Mouse (Mus musculus): ENCODE results near the gene Cyp3a13.
"Not testable (repeated sequence)": the region's sequence is repeated elsewhere in the genome, so short reads cannot be mapped to it uniquely, and the experiment has no call there.

Gene Cyp3a13

DNA sequence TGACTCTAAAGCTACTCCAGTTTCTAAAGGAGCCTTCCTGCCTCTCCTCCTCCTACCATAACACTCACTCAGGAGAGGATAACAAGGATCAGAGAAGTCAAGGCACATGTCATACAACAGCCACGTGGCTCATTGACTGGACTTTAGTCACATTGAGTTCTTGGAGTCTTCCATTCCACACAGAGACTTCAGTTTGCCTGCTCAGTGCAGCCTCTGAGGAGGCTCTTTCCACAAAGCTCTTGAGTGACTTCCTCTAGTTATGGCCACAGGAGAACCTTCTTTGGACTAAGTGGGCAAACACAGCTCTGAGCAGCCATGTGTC is 49.1 kb downstream of the Cyp3a13 start:
- not testable (repeated sequence) for DNase-seq (ENCODE audit: low read depth, low spot score)

DNA sequence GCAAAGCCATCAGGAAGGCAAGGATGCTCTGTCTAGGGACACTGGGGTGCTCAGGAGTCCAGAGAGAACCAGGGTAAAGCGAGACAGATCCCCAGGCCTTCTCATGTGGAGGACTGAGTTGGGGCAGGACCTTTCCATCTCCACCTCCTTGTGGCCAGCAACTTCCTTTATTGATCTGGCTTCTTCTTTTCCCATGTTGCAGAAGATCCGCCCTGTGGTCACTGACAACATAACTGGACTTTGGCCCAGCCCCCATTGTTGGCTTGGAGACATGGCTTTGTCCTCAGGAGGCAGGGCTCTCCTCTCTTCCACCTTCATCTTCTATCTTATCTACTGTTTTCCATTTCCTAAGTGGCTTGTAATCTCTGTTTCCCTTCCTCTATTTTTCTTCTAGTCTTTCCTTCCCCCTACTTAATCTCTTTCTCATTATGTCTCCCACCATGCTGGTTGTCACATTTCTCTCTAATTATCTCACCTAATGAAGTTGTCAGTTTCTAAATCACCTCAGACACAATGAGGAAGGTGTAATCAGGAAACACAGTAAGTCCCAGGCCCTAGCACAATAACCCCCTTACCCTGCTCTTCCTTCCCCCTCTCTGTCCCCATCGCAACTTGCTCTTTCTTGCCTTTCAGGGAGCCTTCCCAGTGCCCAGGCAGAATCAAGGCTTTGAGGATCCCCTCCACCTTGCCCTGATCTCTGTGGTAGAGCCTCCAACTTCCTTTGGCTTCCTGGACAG is 49.6 kb downstream of the Cyp3a13 start, which contains the start of gene Pilrb2:
Pilrb2 (minus strand) TSS at position 172 of the 737 bp plus-strand sequence.
- not testable (repeated sequence) for DNase-seq (ENCODE audit: low read depth, low spot score)

DNA sequence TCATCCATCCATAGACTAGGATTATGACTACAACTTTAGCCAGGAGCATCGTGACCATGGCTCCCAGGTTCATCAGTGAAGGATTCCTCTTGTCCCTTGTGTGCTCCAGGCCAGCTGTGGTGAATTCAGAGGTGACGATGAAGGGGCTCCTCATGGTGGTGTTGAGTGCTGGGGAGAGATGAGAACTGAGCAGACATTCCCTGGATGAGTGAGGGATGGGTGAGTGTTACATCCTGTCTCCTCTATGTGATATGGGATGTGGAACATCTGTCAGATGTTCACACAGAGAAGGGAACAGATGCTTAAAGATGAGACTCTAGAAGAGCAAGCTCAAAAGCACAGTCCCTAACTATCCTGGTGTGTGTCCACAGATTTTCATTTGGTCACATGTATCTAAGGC is 52.8 kb downstream of the Cyp3a13 start:
- DNase-seq (ENCODE audit: low read depth, low spot score), result not testable (repeated sequence)

DNA sequence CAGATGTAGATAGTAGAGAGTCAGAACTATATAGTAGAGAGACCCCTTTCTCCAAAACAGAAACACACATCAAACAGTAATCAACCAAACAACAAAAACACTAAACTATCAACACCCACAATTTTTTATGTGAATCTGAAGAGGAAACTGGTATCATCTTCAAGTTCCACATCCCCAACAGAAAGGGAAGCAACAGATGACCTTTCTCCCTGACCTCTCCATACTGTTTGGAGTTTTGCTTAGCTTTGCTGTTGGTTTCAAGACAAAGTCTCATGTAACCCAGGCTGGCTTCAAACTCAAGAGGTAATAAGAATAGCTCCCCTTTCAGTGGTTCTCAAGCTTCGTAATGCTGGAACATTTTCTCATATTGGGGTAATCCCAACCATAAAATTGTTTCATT is 57.4 kb downstream of the Cyp3a13 start:
- DNase-seq (ENCODE audit: low read depth, low spot score), result not testable (repeated sequence)

DNA sequence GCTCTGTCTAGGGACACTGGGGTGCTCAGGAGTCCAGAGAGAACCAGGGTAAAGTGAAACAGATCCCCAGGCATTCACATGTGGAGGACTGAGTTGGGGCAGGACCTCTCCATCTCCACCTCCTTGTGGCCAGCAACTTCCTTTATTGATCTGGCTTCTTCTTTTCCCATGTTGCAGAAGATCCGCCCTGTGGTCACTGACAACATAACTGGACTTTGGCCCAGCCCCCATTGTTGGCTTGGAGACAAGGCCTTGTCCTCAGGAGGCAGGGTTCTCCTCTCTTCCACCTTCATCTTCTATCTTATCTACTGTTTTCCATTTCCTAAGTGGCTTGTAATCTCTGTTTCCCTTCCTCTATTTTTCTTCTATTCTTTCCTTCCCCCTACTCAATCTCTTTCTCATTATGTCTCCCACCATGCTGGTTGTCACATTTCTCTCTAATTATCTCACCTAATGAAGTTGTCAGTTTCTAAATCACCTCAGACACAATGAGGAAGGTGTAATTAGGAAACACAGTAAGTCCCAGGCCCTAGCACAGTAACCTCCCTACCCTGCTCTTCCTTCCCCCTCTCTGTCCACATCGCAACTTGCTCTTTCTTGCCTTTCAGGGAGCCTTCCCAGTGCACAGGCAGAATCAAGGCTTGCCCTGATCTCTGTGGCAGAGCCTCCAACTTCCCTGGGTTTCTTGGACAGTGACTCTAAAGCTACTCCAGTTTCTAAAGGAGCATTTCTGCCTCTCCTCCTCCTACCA is 63.3 kb downstream of the Cyp3a13 start, which contains the start of gene Pilrb1:
Pilrb1 (minus strand) TSS at position 147 of the 751 bp plus-strand sequence.
- not testable (repeated sequence) for DNase-seq (ENCODE audit: low read depth, low spot score)

DNA sequence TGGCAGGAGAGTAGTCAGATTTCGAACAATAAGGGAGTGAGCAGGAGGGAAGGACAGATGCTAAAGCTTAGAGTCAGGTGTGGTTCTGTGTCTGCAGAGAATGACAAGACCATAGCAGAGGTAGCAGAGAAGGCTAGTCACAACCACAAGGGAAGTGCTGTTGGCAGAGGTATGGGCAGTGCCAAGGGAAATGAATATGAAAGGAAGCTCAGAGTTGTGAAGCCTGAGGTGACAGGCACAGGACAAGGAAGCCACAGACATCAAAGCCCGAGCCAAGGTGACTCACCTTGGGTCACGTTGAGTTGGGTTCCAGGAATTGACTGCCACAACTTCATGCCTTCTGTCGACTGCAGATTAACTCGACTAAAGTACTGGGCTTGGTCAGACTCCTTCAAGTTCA is 64.5 kb downstream of the Cyp3a13 start:
- not testable (repeated sequence) for DNase-seq (ENCODE audit: low read depth, low spot score)

DNA sequence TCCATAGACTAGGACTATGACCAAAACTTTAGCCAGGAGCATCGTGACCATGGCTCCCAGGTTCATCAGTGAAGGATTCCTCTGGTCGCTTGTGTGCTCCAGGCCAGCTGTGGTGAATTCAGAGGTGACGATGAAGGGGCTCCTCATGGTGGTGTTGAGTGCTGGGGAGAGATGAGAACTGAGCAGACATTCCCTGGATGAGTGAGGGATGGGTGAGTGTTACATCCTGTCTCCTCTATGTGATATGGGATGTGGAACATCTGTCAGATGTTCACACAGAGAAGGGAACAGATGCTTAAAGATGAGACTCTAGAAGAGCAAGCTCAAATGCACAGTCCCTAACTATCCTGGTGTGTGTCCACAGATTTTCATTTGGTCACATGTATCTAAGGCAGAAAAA is 66.5 kb downstream of the Cyp3a13 start:
- DNase-seq (ENCODE audit: low read depth, low spot score), result not testable (repeated sequence)

DNA sequence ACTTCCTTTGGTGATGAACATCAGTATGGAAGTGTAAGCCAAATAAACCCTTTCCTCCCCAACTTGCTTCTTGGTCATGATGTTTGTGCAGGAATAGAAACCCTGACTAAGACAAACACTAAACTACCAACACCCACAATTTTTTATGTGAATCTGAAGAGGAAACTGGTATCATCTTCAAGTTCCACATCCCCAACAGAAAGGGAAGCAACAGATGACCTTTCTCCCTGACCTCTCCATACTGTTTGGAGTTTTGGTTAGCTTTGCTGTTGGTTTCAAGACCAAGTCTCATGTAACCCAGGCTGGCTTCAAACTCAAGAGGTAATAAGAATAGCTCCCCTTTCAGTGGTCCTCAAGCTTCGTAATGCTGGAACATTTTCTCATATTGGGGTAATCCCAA is 71.1 kb downstream of the Cyp3a13 start:
- not testable (repeated sequence) for DNase-seq (ENCODE audit: low read depth, low spot score)
